Mouse (Mus musculus): ENCODE data around the gene Ufsp2. TPM values are rescaled to one million over a fixed set of nuclear protein-coding genes. Genes with fewer than 3 reads are reported as not detected.

The Ufsp2 gene
- polyA plus RNA-seq (2015; fragmentation: Nextera tagmentation; extraction: Ambion mirVana), result 78.0 and 83.1 TPM in 2 replicates

DNA sequence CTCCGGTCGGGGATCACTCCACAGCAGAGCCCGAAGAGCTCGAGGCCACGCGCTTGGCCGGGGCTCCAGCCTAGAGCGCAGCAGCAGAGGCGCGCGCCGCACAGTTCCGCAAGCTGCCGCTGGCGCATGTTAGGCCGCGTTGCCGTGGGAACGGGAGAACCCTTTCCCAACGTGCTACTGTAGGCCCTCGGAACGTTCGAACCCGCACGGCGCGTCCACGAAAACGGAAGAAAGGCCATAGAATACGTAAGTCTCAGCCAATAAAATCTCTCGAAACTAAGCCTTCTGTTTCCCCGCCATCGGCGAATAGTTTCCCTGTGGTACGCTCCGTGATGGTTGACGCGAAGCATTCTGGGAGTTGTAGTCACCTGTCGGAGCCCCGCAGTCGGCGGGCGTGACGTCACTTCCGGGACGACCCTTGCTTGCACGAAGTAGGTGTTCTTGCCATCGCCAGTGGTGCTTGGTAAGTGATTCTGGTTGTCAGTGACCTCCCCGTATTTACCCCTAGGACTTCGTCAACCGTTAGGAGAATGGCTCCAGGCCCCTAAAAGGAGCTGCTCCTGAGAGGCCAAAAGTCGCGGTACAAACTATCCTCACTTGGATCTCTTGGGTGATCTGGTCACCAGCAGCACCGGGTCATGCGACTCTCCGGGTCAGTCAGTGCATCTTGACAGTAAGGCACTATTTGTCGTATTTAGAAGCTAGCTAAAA is at the start of gene Ufsp2, which contains the start of gene 1700029J07Rik:
Gene Ufsp2 (plus strand): TSS at position 403 of the 711 bp plus-strand sequence.
Gene 1700029J07Rik (minus strand): TSS at position 127 of the 711 bp plus-strand sequence.
- no peaks in the 10 kb centered on the region for H3K27me3 ChIP-seq (replicated peaks; ENCODE audit: control insufficient read depth, insufficient read depth, low read length)
- H3K9ac ChIP-seq (ENCODE audit: low read depth, low read length), result peak within 1 kb of the TSS; percentile 77
- peak; percentile 98 for ATAC-seq
- peaks cover 3% of the 10 kb centered on the region; the same call in 1 of the 2 replicates for H3K36me3 ChIP-seq (ENCODE audit: control insufficient read depth, insufficient read depth, low read length)
- H3K27ac ChIP-seq (ENCODE audit: low read length), result peak within 1 kb of the TSS; percentile 80
- under 1% methylated on average over 57 of the region's 57 CpGs for WGBS
- peak within 1 kb of the TSS; percentile 57 for H3K4me3 ChIP-seq (ENCODE audit: low read length)
- H3K9me3 ChIP-seq (ENCODE audit: control insufficient read depth, low read length), result 0 out of 2 replicates have a peak, but pooled peaks cover 3% of the 10 kb centered on the region
- H3K4me2 ChIP-seq (ENCODE audit: low read depth, low read length), result peak within 1 kb of the TSS; percentile 65
- 0 out of 2 replicates have a peak, but pooled peaks cover 3% of the 10 kb centered on the region for H3K4me1 ChIP-seq (ENCODE audit: control insufficient read depth, insufficient read depth, low read length)

DNA sequence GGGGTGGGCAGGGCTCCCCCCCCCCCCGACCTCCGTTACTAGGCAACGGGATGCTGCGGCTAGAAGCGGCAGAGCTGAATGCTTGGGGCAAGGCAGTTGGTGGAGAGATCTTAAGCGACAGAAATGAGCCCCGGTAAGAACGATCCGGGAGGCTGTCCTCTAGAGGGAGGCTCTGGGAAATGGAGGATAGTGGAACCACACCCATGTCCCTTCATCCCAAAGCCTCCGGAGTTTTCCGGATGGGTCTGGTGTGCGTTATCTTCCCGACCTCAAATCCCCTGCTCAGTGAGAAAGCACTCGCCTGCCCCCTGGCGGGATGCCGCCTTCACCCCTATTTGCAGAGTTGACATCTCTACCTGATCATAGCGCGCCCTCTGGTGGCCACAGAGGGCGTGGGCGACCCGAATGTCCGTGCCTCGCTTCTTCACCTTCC is 40.7 kb upstream of the Ufsp2 start, which contains the start of gene Ccdc110:
Gene Ccdc110 (plus strand): TSS at position 38 of the 433 bp plus-strand sequence.
- Histone ChIP-seq H3K27me3 (replicated peaks; ENCODE audit: control insufficient read depth, insufficient read depth, low read length) (0 out of 2 replicates have a peak, but pooled peaks cover 2% of the 10 kb centered on the region), H3K4me2 (ENCODE audit: low read depth, low read length) (peak within 1 kb of the TSS; percentile 47), H3K9me3 (ENCODE audit: control insufficient read depth, low read length) (no peaks in the 10 kb centered on the region), H3K4me1 (ENCODE audit: control insufficient read depth, insufficient read depth, low read length) (no peaks in the 10 kb centered on the region), H3K9ac (ENCODE audit: low read depth, low read length) (peak within 1 kb of the TSS; percentile 4; the same call in 1 of the 2 replicates), H3K27ac (ENCODE audit: low read length) (no peak within 1 kb of the TSS), H3K36me3 (ENCODE audit: control insufficient read depth, insufficient read depth, low read length) (no peaks in the 10 kb centered on the region), H3K4me3 (ENCODE audit: low read length) (peak within 1 kb of the TSS; percentile 33)
- peak; percentile 83 for ATAC-seq
- 4% methylated on average over 23 of the region's 23 CpGs for WGBS

DNA sequence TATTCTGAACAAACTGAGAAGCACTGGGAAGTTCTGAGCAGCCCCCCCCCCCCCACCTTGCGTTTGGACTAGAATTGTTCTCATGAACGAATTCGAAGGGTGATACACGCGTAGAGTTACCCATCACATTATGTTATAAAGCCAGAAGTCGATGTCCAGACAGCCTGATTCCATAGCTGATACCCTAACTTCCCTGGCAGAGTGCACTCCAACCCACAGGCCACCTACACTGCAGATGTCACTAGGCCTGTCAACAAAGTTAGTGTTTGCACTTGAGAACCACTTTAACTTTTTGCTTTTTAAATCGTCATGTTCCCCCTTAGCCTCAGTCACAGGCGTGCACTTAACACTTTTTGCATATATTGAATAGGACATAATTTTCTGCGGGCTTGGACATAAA is 38.3 kb upstream of the Ufsp2 start:
- WGBS, result 89% methylated on average over 9 of the region's 9 CpGs
- no peak overlapping the region for H3K27ac ChIP-seq (ENCODE audit: low read length)
- H3K4me1 ChIP-seq (ENCODE audit: control insufficient read depth, insufficient read depth, low read length), result no peaks in the 10 kb centered on the region
- H3K9ac ChIP-seq (ENCODE audit: low read depth, low read length), result no peak overlapping the region
- no peak overlapping the region for H3K4me3 ChIP-seq (ENCODE audit: low read length)
- no peak for ATAC-seq
- H3K27me3 ChIP-seq (replicated peaks; ENCODE audit: control insufficient read depth, insufficient read depth, low read length), result 0 out of 2 replicates have a peak, but pooled peaks cover 2% of the 10 kb centered on the region
- H3K4me2 ChIP-seq (ENCODE audit: low read depth, low read length), result no peak overlapping the region
- no peaks in the 10 kb centered on the region for H3K36me3 ChIP-seq (ENCODE audit: control insufficient read depth, insufficient read depth, low read length)
- no peaks in the 10 kb centered on the region for H3K9me3 ChIP-seq (ENCODE audit: control insufficient read depth, low read length)

DNA sequence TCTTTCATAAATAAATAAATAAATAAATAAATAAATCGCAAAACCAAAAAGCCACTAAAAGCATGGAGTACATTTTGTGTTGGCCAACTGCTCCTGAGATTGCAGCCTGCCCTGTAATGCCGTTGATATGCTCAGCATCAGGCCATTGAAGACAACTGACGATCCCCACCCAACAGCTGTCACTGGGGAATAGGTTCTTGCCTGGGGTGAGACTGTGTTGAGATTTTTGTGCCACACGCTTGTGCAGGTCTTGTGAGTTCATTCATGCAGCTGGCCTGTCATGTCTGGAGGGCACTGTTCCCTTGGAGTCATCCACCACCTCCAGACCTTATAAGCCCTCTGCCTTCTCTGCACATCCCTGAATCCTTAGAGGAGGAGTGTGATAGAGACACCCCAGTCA is 29.0 kb upstream of the Ufsp2 start:
- WGBS, result 90% methylated on average over 4 of the region's 4 CpGs
- Histone ChIP-seq H3K9me3 (ENCODE audit: control insufficient read depth, low read length) (no peaks in the 10 kb centered on the region), H3K36me3 (ENCODE audit: control insufficient read depth, insufficient read depth, low read length) (no peaks in the 10 kb centered on the region), H3K4me1 (ENCODE audit: control insufficient read depth, insufficient read depth, low read length) (no peaks in the 10 kb centered on the region), H3K27ac (ENCODE audit: low read length) (no peak overlapping the region), H3K4me3 (ENCODE audit: low read length) (no peak overlapping the region), H3K27me3 (replicated peaks; ENCODE audit: control insufficient read depth, insufficient read depth, low read length) (no peaks in the 10 kb centered on the region), H3K9ac (ENCODE audit: low read depth, low read length) (no peak overlapping the region), H3K4me2 (ENCODE audit: low read depth, low read length) (no peak overlapping the region)
- ATAC-seq, result no peak

DNA sequence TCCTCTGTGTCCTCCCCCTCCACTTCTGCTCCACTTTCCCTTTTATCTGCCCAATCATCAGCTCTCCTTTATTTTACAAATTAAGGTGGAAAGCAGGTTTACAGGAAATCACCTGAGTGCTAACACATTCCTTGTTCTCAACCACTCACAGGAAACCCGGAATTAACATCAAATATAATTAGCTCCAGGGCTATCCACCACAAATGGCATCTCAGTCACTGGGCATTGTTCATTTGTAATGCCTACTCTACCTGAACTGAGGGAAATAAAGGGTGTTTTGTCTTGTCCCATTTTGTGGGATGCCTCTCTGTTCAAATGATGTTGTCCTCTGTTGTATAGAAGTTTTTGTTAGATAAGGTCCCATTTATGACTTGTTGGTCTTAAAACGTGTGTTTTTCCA is 24.7 kb upstream of the Ufsp2 start:
- Histone ChIP-seq H3K27ac (ENCODE audit: low read length) (no peak overlapping the region), H3K9me3 (ENCODE audit: control insufficient read depth, low read length) (no peaks in the 10 kb centered on the region), H3K36me3 (ENCODE audit: control insufficient read depth, insufficient read depth, low read length) (no peaks in the 10 kb centered on the region), H3K4me3 (ENCODE audit: low read length) (no peak overlapping the region), H3K9ac (ENCODE audit: low read depth, low read length) (no peak overlapping the region), H3K27me3 (replicated peaks; ENCODE audit: control insufficient read depth, insufficient read depth, low read length) (no peaks in the 10 kb centered on the region), H3K4me2 (ENCODE audit: low read depth, low read length) (no peak overlapping the region), H3K4me1 (ENCODE audit: control insufficient read depth, insufficient read depth, low read length) (no peaks in the 10 kb centered on the region)
- ATAC-seq, result no peak
- WGBS, result 67% methylated on average over 2 of the region's 2 CpGs

DNA sequence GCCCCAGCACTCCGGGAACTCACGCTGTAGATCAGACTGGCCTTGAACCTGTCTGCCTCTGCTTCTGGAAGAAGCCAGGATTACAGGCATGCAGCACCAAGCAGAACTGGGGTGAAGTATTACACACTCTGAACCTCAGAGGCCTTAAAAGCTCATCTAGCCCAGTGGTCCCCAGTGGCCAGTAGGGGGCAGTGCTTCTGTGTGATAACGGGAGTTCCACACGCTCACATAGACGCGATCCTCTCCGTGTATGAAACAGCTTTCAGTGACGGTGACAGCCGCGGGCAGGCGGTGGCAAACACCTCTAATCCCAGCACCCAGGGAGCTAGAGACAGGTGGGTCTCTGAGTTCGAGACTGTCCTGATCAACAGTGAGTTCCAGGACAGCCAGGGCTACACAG is 4.4 kb upstream of the Ufsp2 start:
- no peaks in the 10 kb centered on the region for H3K9me3 ChIP-seq (ENCODE audit: control insufficient read depth, low read length)
- H3K27ac ChIP-seq (ENCODE audit: low read length), result no peak overlapping the region
- no peak overlapping the region for H3K4me3 ChIP-seq (ENCODE audit: low read length)
- H3K9ac ChIP-seq (ENCODE audit: low read depth, low read length), result no peak overlapping the region
- H3K4me1 ChIP-seq (ENCODE audit: control insufficient read depth, insufficient read depth, low read length), result 0 out of 2 replicates have a peak, but pooled peaks cover under 1% of the 10 kb centered on the region
- ATAC-seq, result no peak
- H3K4me2 ChIP-seq (ENCODE audit: low read depth, low read length), result no peak overlapping the region
- H3K27me3 ChIP-seq (replicated peaks; ENCODE audit: control insufficient read depth, insufficient read depth, low read length), result no peaks in the 10 kb centered on the region
- H3K36me3 ChIP-seq (ENCODE audit: control insufficient read depth, insufficient read depth, low read length), result no peaks in the 10 kb centered on the region
- WGBS, result 95% methylated on average over 12 of the region's 12 CpGs

DNA sequence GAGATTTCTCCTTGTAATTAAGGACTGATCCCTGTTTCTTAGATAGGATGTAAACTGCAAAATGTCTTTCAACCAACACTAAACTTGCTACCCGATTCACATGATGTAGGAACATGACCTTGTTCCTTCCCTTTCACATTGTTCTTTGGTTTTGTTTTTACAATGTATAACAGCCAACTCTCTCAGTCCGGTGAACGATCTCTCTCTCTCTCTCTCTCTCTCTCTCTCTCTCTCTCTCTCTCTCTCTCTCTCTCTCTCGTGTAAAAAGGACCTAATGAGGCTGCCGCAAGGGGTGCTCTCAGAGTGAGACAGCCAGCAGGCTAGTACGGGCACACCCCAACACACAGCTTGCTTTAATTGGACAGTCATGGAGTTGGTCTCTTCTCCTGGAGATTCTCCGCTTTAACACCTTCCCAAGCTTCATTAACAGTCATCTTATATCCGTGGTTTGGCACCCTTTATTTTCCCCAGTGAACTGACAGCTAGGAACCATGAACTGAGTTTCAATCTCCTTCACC is 1.3 kb upstream of the Ufsp2 start:
- no peak for ATAC-seq
- Histone ChIP-seq H3K36me3 (ENCODE audit: control insufficient read depth, insufficient read depth, low read length) (peaks cover 3% of the 10 kb centered on the region; the same call in 1 of the 2 replicates), H3K27ac (ENCODE audit: low read length) (no peak overlapping the region), H3K27me3 (replicated peaks; ENCODE audit: control insufficient read depth, insufficient read depth, low read length) (no peaks in the 10 kb centered on the region), H3K4me2 (ENCODE audit: low read depth, low read length) (peak overlapping the region; percentile 65; the same call in 1 of the 2 replicates), H3K9me3 (ENCODE audit: control insufficient read depth, low read length) (0 out of 2 replicates have a peak, but pooled peaks cover 3% of the 10 kb centered on the region), H3K4me3 (ENCODE audit: low read length) (no peak overlapping the region), H3K9ac (ENCODE audit: low read depth, low read length) (no peak overlapping the region), H3K4me1 (ENCODE audit: control insufficient read depth, insufficient read depth, low read length) (0 out of 2 replicates have a peak, but pooled peaks cover 3% of the 10 kb centered on the region)
- 68% methylated on average over 8 of the region's 8 CpGs for WGBS

DNA sequence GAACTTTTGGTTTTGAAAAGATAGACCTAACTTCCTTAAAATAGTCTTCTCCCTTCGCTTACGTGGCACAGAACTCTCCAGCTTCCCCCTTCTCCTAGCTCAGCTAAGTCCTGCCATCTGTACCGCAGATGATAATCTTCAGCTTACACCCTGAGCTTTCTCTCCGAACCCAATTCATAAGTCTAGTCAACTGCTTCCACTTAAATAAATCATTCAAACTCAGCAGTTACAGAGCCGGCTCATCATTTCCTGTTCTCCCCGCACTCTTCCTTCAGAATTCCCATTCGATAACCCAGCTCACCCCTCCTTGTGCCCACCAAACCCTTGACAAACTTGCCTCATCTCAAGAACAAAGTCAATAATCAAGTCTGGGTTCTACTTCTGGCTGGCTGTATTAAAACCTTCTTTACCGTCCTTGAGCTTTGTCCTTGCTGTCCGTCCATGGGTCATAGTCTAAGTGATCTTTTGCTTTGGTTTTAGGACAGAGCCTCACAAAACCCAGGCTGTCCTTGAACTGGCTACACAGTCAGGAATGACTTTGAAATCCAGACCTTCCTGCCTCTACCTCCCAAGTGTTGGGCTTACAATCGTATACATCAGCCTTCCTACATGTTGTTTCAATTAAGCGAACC is 625 bp downstream of the Ufsp2 start:
- H3K4me2 ChIP-seq (ENCODE audit: low read depth, low read length), result peak overlapping the region; percentile 57
- peak; percentile 21 for ATAC-seq
- no peak overlapping the region for H3K27ac ChIP-seq (ENCODE audit: low read length)
- peaks cover 3% of the 10 kb centered on the region; the same call in 1 of the 2 replicates for H3K36me3 ChIP-seq (ENCODE audit: control insufficient read depth, insufficient read depth, low read length)
- 55% methylated on average over 11 of the region's 11 CpGs for WGBS
- 0 out of 2 replicates have a peak, but pooled peaks cover 3% of the 10 kb centered on the region for H3K9me3 ChIP-seq (ENCODE audit: control insufficient read depth, low read length)
- 0 out of 2 replicates have a peak, but pooled peaks cover 3% of the 10 kb centered on the region for H3K4me1 ChIP-seq (ENCODE audit: control insufficient read depth, insufficient read depth, low read length)
- peak overlapping the region; percentile 57 for H3K4me3 ChIP-seq (ENCODE audit: low read length)
- no peaks in the 10 kb centered on the region for H3K27me3 ChIP-seq (replicated peaks; ENCODE audit: control insufficient read depth, insufficient read depth, low read length)
- peak overlapping the region; percentile 63 for H3K9ac ChIP-seq (ENCODE audit: low read depth, low read length)

DNA sequence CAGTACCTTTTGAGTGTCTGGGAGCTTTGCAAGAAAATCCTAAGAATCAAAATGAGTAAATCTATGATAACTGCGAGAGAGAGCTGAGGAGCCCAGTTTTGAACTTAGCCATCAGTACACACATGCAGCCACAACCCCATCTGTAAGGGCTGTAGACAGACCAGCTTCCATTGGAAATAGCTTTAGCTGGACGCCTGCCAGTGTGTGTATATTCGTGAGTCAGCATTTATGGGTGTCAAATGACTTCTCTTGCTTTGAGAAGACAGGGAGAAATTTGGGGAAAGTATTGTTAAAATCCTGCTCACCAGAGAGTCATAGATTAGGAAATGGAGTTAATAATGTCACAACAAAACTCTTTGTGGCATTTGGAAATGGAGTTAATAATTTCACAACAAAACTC is 11.3 kb downstream of the Ufsp2 start:
- WGBS, result 61% methylated on average over 3 of the region's 3 CpGs
- no peak for ATAC-seq
- no peak overlapping the region for H3K9ac ChIP-seq (ENCODE audit: low read depth, low read length)
- H3K4me2 ChIP-seq (ENCODE audit: low read depth, low read length), result no peak overlapping the region
- H3K36me3 ChIP-seq (ENCODE audit: control insufficient read depth, insufficient read depth, low read length), result peaks cover 5% of the 10 kb centered on the region
- H3K9me3 ChIP-seq (ENCODE audit: control insufficient read depth, low read length), result no peaks in the 10 kb centered on the region
- H3K4me3 ChIP-seq (ENCODE audit: low read length), result no peak overlapping the region
- H3K27me3 ChIP-seq (replicated peaks; ENCODE audit: control insufficient read depth, insufficient read depth, low read length), result no peaks in the 10 kb centered on the region
- no peaks in the 10 kb centered on the region for H3K4me1 ChIP-seq (ENCODE audit: control insufficient read depth, insufficient read depth, low read length)
- H3K27ac ChIP-seq (ENCODE audit: low read length), result 0 out of 2 replicates have a peak overlapping the region, but pooled peaks have one; percentile 9

Measured in intestine, embryonic 16.5 days (tissue).